Comparison of ENCODE assay signal across 7 mouse cellular contexts in genomic region chr9:107906967-107907800, GRCm38 (mm10). TPM values are rescaled to one million over a fixed set of nuclear protein-coding genes. Genes with fewer than 3 reads are reported as not detected.
DNase-seq lines count a peak whose midpoint lies in the region; ATAC-seq and TF ChIP-seq lines count a peak whose summit lies in the region.

No protein-coding gene starts in this region.

- no peak for DNase-seq in lung, postnatal 4 days
- no peak for DNase-seq in left cerebral cortex, postnatal 10 days (ENCODE audit: extremely low spot score in 1 of 2, low spot score in 2 of 2)

- TF ChIP-seq CTCF in intestine, postnatal 0 days (IDR thresholded peaks at IDR 0.05; ENCODE audit: low read depth), result no peak

- no peaks in the 10 kb centered on the region for H3K36me3 ChIP-seq in lung, embryonic 15.5 days
- H3K36me3 ChIP-seq in forebrain, embryonic 12.5 days (replicated peaks), result no peaks in the 10 kb centered on the region
- peaks cover 15% of the 10 kb centered on the region; the same call in 1 of the 2 replicates for H3K36me3 ChIP-seq in intestine, postnatal 0 days (ENCODE audit: control insufficient read depth, insufficient read depth)
- peaks cover 10% of the 10 kb centered on the region; the same call in 1 of the 2 replicates for H3K36me3 ChIP-seq in neural tube, embryonic 15.5 days

- H3K27me3 ChIP-seq in lung, embryonic 15.5 days, result peaks cover 10% of the 10 kb centered on the region
- H3K27me3 ChIP-seq in forebrain, embryonic 12.5 days, result peaks cover 39% of the 10 kb centered on the region
- H3K27me3 ChIP-seq in intestine, postnatal 0 days (replicated peaks; ENCODE audit: control insufficient read depth, insufficient read depth, low read length), result no peaks in the 10 kb centered on the region
- no peaks in the 10 kb centered on the region for H3K27me3 ChIP-seq in neural tube, embryonic 15.5 days (replicated peaks)

- intact Hi-C loops in left cerebral cortex, postnatal 10 days (cut with DNase I), result no loop called here

- peak overlapping the region; percentile 46 for H3K4me3 ChIP-seq in lung, embryonic 15.5 days
- peak overlapping the region; percentile 22 for H3K4me3 ChIP-seq in forebrain, embryonic 12.5 days (replicated peaks)
- peak overlapping the region; percentile 56 for H3K4me3 ChIP-seq in intestine, postnatal 0 days (ENCODE audit: low read depth, low read length)
- peak overlapping the region; percentile 30 for H3K4me3 ChIP-seq in neural tube, embryonic 15.5 days (replicated peaks)

- 0 out of 2 replicates have a peak overlapping the region, but pooled peaks have one; percentile 45 for H3K27ac ChIP-seq in lung, embryonic 15.5 days
- no peak overlapping the region for H3K27ac ChIP-seq in forebrain, embryonic 12.5 days
- peak overlapping the region; percentile 96 for H3K27ac ChIP-seq in intestine, postnatal 0 days (ENCODE audit: low read depth, low read length)
- H3K27ac ChIP-seq in neural tube, embryonic 15.5 days (replicated peaks), result 0 out of 2 replicates have a peak overlapping the region, but pooled peaks have one; percentile 13

- peaks cover 43% of the 10 kb centered on the region for H3K4me1 ChIP-seq in lung, embryonic 15.5 days
- peaks cover 31% of the 10 kb centered on the region for H3K4me1 ChIP-seq in forebrain, embryonic 12.5 days
- peaks cover 5% of the 10 kb centered on the region; the same call in 1 of the 2 replicates for H3K4me1 ChIP-seq in intestine, postnatal 0 days (replicated peaks; ENCODE audit: control insufficient read depth, insufficient read depth, low read length)
- peaks cover 24% of the 10 kb centered on the region for H3K4me1 ChIP-seq in neural tube, embryonic 15.5 days

- H3K4me2 ChIP-seq in lung, embryonic 15.5 days, result peak overlapping the region; percentile 87
- H3K4me2 ChIP-seq in forebrain, embryonic 12.5 days, result peak overlapping the region; percentile 53
- peak overlapping the region; percentile 77 for H3K4me2 ChIP-seq in intestine, postnatal 0 days (replicated peaks; ENCODE audit: low read depth)
- peak overlapping the region; percentile 56 for H3K4me2 ChIP-seq in neural tube, embryonic 15.5 days

- peak overlapping the region; percentile 37 for H3K9ac ChIP-seq in lung, embryonic 15.5 days
- H3K9ac ChIP-seq in forebrain, embryonic 12.5 days, result peak overlapping the region; percentile 8; the same call in 1 of the 2 replicates
- H3K9ac ChIP-seq in intestine, postnatal 0 days (ENCODE audit: low read depth, low read length), result peak overlapping the region; percentile 68
- H3K9ac ChIP-seq in neural tube, embryonic 15.5 days (replicated peaks), result peak overlapping the region; percentile 28; the same call in 1 of the 2 replicates

- H3K9me3 ChIP-seq in lung, embryonic 15.5 days, result no peaks in the 10 kb centered on the region
- H3K9me3 ChIP-seq in forebrain, embryonic 12.5 days, result no peaks in the 10 kb centered on the region
- H3K9me3 ChIP-seq in intestine, postnatal 0 days (ENCODE audit: control insufficient read depth), result no peaks in the 10 kb centered on the region
- no peaks in the 10 kb centered on the region for H3K9me3 ChIP-seq in neural tube, embryonic 15.5 days (replicated peaks)

- 45% methylated on average over 31 of the region's 31 CpGs for WGBS in lung, embryonic 15.5 days
- 53% methylated on average over 31 of the region's 31 CpGs for WGBS in forebrain, embryonic 12.5 days
- WGBS in intestine, postnatal 0 days, result 33% methylated on average over 31 of the region's 31 CpGs
- WGBS in neural tube, embryonic 15.5 days, result 45% methylated on average over 31 of the region's 31 CpGs

- ATAC-seq in lung, embryonic 15.5 days (ENCODE audit: borderline replicate concordance, extremely low read depth, low FRiP score, low TSS enrichment), result no peak
- 0 out of 2 replicates have a peak, but pooled peaks have one; percentile 12 for ATAC-seq in forebrain, embryonic 12.5 days (ENCODE audit: low FRiP score)
- peak; percentile 0; the same call in 1 of the 2 replicates for ATAC-seq in intestine, postnatal 0 days
- no peak for ATAC-seq in neural tube, embryonic 15.5 days (ENCODE audit: low FRiP score)
- no peak for ATAC-seq in activated CD4-positive, CD25-positive, alpha-beta regulatory T cell, adult 4 months

RNA-seq across cellular contexts. Expression of gene Mst1r, which starts 0.5 kb away (rescaled TPM):
- polyA plus RNA-seq in lung, embryonic 15.5 days (2015; fragmentation: Nextera tagmentation; extraction: Ambion mirVana), result 4.4 TPM in 2 replicates
- polyA plus RNA-seq in forebrain, embryonic 12.5 days (2016; fragmentation: Nextera tagmentation; extraction: Ambion mirVana), result 1.3 and 1.8 TPM in 2 replicates
- 7.1 and 8.8 TPM in 2 replicates for polyA plus RNA-seq in intestine, postnatal 0 days (2015; fragmentation: Nextera tagmentation; extraction: Ambion mirVana)
- 3.4 and 4.3 TPM in 2 replicates for polyA plus RNA-seq in neural tube, embryonic 15.5 days (2015; fragmentation: Nextera tagmentation; extraction: Ambion mirVana)
- polyA plus RNA-seq in activated CD4-positive, CD25-positive, alpha-beta regulatory T cell, adult 4 months (2017; shearing (Covaris generic)), result not detected
- total RNA-seq in left cerebral cortex, postnatal 10 days (2021), result 1 to 10 TPM; 1.8 to 2.4 TPM

RNA-seq across cellular contexts. Expression of gene Mon1a, which starts 19.2 kb away (rescaled TPM):
- 11.0 and 12.6 TPM in 2 replicates for polyA plus RNA-seq in lung, embryonic 15.5 days (2015; fragmentation: Nextera tagmentation; extraction: Ambion mirVana)
- 16.0 and 17.7 TPM in 2 replicates for polyA plus RNA-seq in forebrain, embryonic 12.5 days (2016; fragmentation: Nextera tagmentation; extraction: Ambion mirVana)
- 31.6 and 34.7 TPM in 2 replicates for polyA plus RNA-seq in intestine, postnatal 0 days (2015; fragmentation: Nextera tagmentation; extraction: Ambion mirVana)
- 23.0 and 23.3 TPM in 2 replicates for polyA plus RNA-seq in neural tube, embryonic 15.5 days (2015; fragmentation: Nextera tagmentation; extraction: Ambion mirVana)
- polyA plus RNA-seq in activated CD4-positive, CD25-positive, alpha-beta regulatory T cell, adult 4 months (2017; shearing (Covaris generic)), result 10 to 100 TPM; 11.3 to 12.9 TPM
- 10 to 100 TPM; 14.0 to 15.0 TPM for total RNA-seq in left cerebral cortex, postnatal 10 days (2021)

RNA-seq across cellular contexts. Expression of gene Actl11, which starts 21.1 kb away (rescaled TPM):
- not detected in 2 replicates for polyA plus RNA-seq in lung, embryonic 15.5 days (2015; fragmentation: Nextera tagmentation; extraction: Ambion mirVana)
- not detected in 2 replicates for polyA plus RNA-seq in forebrain, embryonic 12.5 days (2016; fragmentation: Nextera tagmentation; extraction: Ambion mirVana)
- not detected in 2 replicates for polyA plus RNA-seq in intestine, postnatal 0 days (2015; fragmentation: Nextera tagmentation; extraction: Ambion mirVana)
- polyA plus RNA-seq in neural tube, embryonic 15.5 days (2015; fragmentation: Nextera tagmentation; extraction: Ambion mirVana), result not detected in 2 replicates
- polyA plus RNA-seq in activated CD4-positive, CD25-positive, alpha-beta regulatory T cell, adult 4 months (2017; shearing (Covaris generic)), result not detected
- total RNA-seq in left cerebral cortex, postnatal 10 days (2021), result not detected

RNA-seq across cellular contexts. Expression of gene Camkv, which starts 28.3 kb away (rescaled TPM):
- polyA plus RNA-seq in lung, embryonic 15.5 days (2015; fragmentation: Nextera tagmentation; extraction: Ambion mirVana), result 2.8 and 3.1 TPM in 2 replicates
- polyA plus RNA-seq in forebrain, embryonic 12.5 days (2016; fragmentation: Nextera tagmentation; extraction: Ambion mirVana), result 12.2 and 14.8 TPM in 2 replicates
- 0.37 and 0.42 TPM in 2 replicates for polyA plus RNA-seq in intestine, postnatal 0 days (2015; fragmentation: Nextera tagmentation; extraction: Ambion mirVana)
- 43.3 and 49.1 TPM in 2 replicates for polyA plus RNA-seq in neural tube, embryonic 15.5 days (2015; fragmentation: Nextera tagmentation; extraction: Ambion mirVana)
- polyA plus RNA-seq in activated CD4-positive, CD25-positive, alpha-beta regulatory T cell, adult 4 months (2017; shearing (Covaris generic)), result not detected
- total RNA-seq in left cerebral cortex, postnatal 10 days (2021), result 100 to 1,000 TPM; 434 to 435 TPM

RNA-seq across cellular contexts. Expression of gene Rbm6, which starts 34.1 kb away (rescaled TPM):
- polyA plus RNA-seq in lung, embryonic 15.5 days (2015; fragmentation: Nextera tagmentation; extraction: Ambion mirVana), result 68.7 and 74.0 TPM in 2 replicates
- polyA plus RNA-seq in forebrain, embryonic 12.5 days (2016; fragmentation: Nextera tagmentation; extraction: Ambion mirVana), result 136 and 137 TPM in 2 replicates
- polyA plus RNA-seq in intestine, postnatal 0 days (2015; fragmentation: Nextera tagmentation; extraction: Ambion mirVana), result 21.1 and 26.2 TPM in 2 replicates
- 85.4 and 86.3 TPM in 2 replicates for polyA plus RNA-seq in neural tube, embryonic 15.5 days (2015; fragmentation: Nextera tagmentation; extraction: Ambion mirVana)
- 10 to 100 TPM; 76.4 to 81.0 TPM for polyA plus RNA-seq in activated CD4-positive, CD25-positive, alpha-beta regulatory T cell, adult 4 months (2017; shearing (Covaris generic))
- 10 to 100 TPM; 57.0 to 60.5 TPM for total RNA-seq in left cerebral cortex, postnatal 10 days (2021)

Comparison
In these comparisons a context has a peak if more than half of its experiments do, and no peak if none do; other contexts are left out.
1. ATAC-seq: peak in forebrain, embryonic 12.5 days (single experiment) and intestine, postnatal 0 days (single experiment); none in lung, embryonic 15.5 days (single experiment), neural tube, embryonic 15.5 days (single experiment) and activated CD4-positive, CD25-positive, alpha-beta regulatory T cell, adult 4 months (single experiment).
2. H3K9ac ChIP-seq: peak in every context shown above with its lines; median percentile 68 in intestine, postnatal 0 days; 37 in lung, embryonic 15.5 days; 28 in neural tube, embryonic 15.5 days; 8 in forebrain, embryonic 12.5 days.
3. Peak in every context shown above with its lines, with median percentiles within 50 percentile points of each other: H3K4me2 ChIP-seq and H3K4me3 ChIP-seq.